Mouse (Mus musculus) brain, adult 2 months (tissue): ENCODE measurements around the gene Lyrm7.
"Not testable (repeated sequence)": the region's sequence is repeated elsewhere in the genome, so short reads cannot be mapped to it uniquely, and the experiment has no call there.

Experiments
- DNase-seq: peaks from one replicate; pipeline ENCODE4 v3.0.0; 2011; ENCODE audit warnings: low read depth, low spot score

Gene Lyrm7

DNA sequence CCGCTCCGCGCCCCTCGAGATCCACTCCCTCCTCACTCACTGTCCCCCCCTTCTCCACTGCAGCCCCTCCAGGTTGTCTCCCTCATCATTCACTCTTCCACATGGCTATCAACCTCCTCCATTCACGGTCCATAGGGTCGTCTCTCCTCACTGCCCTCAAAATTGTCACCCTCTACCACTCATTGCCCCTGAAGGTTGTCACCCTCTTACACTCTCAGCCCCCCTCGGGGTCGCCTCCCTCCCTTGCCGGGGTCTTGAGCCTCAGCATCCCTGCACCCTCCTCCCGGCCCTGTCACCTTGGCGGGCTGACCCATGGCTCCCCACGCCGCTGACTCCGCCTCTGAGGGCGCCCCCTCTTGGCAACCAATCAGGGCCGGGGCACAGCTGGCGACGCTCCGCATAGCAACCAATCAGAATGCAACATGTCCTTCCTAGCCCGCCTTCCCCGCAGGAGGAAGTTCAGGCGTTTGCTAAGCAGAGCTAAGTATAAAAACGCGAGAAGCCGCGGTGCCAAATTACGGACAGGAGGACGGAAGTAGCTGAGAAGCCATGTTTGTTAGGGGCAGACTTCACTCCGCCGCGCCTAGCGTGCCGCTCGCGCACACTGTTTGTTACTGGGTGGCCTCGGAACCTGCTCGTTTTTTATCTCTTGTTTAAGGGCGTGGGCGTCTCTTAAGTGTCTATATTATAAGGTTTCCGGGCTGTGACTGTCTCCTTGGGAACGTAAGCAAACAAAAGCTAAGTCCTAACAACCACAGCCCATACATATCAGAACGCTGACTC is at the start of gene Lyrm7:
Gene Lyrm7, minus strand, starts transcription at position 661 of the 783 bp plus-strand sequence.
- peak; percentile 100 for DNase-seq

DNA sequence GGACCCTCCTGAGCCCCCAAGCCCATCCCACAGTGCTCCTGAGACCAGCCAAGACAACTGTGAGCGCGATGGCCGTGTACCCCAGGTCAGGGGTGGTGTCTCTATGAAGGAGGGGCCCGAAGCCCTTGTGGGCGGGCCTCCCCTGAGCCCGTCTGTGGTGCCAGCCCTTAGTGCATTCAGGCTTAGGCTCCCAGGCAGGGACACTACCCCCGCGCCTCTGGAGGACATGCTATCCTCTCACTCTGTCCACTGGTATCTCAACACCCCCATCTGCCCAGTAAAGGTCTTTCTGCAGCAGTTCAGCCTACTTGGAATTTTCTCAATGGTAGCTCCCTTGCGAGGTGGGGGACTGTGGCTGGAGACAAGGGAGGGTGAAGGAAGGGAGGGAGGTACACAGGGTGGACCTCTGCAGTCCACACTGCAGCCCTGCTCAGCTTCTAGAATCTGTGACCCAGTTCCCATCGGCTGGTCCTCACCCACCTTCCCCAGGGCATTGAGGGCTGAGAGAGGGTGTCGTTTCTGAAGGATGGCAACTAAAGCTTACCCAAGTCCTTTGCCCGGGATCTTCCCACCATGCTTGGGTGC is 49.5 kb upstream of the Lyrm7 start:
- no peak for DNase-seq

DNA sequence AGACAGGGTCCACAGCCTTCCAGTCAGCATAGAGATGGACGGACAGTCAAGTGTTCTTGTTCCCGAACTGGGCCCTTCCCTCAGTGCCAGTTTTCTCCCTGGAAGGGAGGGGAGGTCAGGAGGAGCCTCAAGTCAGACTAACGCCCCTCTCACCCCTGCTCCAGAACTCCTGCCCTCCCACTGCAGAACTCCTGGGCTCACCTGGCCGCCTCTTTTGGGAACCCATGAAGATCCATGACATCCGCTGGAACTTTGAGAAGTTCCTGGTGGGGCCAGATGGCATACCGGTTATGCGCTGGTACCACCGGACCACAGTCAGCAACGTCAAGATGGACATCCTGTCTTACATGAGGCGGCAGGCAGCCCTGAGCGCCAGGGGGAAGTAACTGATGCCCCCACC is 48.6 kb upstream of the Lyrm7 start:
- DNase-seq, result no peak

DNA sequence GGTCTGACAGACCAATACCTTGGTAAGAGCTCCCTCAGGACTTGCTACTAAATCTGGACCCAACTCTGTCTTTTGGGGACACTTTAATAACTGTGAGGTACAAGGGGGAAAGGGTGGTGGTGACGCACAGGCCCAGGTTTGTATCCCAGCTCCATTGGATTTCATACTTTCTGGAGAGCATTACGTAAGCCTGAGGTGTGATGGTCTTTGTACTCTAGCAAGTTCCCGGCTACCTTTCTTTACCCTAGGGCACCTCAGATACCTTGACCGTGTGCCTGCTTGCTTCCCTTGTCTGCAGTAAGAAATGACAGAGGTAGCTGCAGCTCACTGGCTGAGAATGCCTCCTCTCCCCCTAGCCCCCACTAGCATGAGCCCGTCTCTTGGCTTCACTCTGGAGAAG is 46.5 kb upstream of the Lyrm7 start:
- DNase-seq, result no peak

DNA sequence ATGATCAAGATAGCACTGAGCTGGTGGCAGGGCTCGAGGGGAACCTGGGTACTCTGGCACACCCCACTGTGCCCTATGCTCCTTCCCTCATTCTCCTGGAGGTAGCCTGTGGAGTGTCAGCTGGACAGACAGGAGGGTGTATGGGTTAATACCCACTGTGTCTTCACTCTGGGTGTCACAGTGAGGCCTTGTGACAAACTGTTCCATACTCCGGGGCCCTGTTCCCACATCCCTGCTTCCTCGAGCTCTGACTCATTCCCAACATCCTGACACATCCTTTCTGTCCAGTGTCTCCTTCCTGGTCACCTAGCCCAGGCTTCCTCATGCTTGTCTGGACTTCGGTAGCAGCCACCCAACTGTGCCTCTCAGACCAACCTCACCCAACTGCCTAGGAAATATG is 45.8 kb upstream of the Lyrm7 start:
- no peak for DNase-seq

DNA sequence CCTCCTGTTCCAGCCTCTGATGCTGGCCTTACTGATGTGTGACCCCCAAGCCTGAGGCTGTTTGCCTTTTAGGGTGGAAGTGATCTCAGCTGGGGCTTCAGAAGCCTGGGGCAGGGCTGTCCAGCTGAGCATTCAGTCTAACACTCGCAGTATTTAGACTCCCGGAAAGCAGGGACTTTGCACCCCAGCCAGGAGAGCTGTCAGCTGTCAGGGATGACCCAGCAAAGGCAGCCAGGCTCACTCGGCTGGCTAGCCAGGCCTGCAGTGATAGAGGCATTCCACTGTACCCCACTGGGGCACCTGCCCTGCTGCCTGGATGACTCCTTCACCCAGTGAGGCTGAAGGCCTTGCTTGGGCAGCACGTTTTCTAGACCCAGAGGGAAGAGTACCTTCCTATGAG is 45.2 kb upstream of the Lyrm7 start:
- DNase-seq, result no peak

DNA sequence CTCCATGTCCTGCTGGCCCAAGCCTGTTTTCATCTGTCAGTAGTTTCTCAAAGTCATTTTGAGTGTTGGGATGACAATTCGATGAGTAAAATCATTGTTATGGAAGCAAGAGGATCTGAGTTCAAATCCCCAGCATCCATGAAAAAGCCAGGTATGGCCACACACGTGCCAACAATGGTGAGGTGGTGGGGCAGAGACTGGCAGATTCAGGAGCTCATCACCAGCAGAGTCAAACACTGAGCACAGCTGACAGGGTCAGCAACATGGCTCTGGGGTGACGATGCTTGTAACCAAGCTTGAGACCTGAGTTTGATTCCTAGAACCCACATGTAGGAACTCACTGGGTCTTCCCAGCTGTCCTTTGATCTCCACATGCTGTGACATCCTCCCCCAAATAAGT is 44.4 kb upstream of the Lyrm7 start:
- no peak for DNase-seq

DNA sequence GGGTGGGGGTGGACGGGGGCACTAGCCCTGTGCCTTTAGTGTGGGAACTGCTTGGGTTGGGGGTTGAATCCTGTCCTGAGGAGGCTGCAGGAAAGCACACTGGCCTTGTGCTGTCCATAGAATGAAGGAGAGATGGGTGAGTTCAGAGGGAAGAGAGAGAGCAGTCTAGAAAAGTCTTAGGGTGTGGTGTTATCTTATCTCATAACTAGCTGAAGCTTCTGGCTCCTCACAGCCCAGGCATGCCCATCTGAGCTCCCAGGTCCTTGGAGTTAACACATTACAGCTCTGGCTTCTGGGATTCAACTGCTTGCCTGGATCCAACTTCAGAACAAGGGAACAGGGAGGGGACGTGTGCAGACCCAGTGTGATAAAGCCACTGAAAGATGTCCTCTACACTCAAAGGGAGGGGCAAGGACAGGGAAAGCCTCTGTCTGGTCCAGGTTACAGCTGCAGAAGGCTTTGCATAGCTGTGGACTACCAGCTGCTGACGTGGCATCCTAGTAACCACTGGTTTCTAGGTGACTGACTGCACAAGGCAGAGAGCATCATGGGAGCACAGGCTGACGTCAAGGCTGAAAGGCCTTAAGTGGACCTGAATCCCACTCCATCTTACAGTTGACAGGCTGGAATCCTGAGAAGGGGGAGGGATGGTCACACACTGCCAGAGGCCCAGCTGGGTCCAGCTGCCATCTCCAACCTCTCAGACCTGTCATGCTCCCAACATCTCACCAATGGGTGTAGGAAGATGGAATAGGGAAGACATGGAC is 43.4 kb upstream of the Lyrm7 start:
- DNase-seq, result peak; percentile 69

DNA sequence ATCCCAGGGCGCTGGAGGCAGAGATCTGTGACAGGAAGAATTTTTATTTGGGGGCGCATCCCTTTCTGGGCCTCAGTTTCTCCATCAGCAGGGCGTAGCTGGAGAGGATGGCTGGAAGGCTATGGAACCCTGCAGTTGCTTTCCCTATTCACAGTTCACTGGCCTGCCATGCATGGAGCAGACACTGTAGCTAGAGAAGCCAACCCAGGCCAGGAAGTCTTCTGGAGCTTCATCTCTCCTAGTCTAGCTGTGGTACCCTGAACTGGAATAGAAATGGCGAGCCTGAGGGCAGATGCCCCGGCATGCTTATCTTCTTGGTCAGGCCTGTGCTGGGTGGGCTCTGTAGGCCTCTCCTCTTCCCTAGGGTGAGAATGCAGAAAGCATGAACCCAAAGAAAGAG is 42.6 kb upstream of the Lyrm7 start:
- no peak for DNase-seq

DNA sequence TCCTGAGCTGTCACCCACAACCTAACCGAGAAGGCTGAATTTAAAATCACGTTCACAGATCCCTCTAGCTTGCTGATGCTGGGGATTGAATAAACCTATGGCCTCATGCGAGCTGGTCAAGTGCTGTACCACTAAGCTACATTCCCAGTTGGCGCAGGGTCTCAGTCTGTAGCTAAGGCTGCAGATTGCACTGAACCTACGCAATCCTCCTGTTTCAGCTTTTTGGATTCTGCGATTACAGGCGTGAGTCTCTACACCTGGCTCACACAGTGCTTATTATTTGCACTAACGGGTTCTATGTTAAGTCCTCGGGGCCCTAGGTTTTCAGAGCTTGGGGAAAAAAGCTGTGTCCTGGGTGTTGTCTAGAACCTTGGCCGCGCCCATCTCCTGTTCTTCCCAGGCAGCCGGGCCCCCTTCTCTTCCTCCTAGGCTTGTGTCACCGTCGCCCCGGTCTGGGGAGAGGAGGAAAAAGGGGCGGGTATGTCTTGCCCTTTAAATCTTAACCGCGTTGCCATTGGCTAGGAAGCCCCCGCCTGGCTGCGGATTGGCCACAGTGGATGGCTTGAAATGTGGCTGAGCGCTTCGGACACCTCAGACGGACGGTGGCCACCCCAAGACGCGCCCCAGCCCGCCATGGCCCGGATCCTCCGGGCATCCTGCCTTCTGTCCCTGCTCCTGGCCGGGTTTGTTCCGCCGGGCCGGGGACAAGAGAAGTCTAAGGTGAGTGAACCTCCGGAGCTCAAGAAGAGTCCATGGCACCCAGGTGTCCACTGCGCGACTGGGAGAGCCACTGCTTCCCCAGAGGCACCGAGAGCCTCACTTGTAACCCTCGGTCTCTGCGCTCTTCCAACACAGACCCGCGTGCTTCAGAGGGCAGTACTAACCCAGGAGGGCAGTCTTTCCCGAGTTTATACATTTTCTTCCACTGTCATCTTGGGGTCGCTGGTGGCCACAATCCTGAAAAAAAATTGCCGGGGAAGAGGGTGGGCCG is 41.9 kb upstream of the Lyrm7 start, which contains the start of gene Gpx3:
Gene Gpx3, plus strand, starts transcription at position 121 of the 991 bp plus-strand sequence.
- peak; percentile 81 for DNase-seq

DNA sequence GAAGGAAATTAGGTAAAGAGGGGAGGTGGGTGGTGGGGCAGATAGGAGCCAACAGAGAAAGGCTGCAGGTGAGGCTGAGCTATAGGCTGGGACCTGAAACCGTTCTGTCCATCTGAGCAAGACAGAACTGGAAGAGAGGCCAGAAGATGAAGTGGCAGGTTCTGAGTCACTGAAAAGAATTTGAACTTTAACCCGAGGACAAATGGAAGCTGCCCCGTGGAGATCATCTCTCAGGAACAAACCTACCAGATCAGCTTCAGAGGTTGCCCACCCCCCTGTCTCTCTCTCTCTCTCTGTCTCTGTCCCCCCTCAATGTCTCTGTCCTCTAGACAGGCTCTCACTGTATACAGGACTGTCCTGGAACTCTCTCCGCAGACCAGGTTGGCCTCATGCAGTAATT is 38.9 kb upstream of the Lyrm7 start:
- DNase-seq, result no peak

DNA sequence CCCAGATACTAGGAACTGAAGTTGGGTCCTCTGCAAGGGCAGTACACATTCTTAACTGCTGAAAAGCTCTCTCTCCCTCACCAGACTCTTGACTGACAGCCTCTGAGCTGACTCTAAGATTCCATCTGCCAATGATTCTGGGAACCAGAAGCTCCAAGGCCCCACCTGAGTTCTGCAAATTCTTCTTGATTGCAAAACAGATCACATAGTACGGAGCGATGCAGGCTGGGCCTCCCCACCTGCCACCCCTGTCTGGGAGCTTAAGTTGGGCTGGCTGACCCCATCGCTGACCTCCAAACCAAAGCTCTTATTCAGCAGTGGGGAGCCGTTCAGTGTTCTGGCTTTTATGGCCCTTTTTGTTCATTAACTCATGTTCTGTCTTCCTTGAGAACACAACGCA is 36.8 kb upstream of the Lyrm7 start:
- DNase-seq, result no peak

DNA sequence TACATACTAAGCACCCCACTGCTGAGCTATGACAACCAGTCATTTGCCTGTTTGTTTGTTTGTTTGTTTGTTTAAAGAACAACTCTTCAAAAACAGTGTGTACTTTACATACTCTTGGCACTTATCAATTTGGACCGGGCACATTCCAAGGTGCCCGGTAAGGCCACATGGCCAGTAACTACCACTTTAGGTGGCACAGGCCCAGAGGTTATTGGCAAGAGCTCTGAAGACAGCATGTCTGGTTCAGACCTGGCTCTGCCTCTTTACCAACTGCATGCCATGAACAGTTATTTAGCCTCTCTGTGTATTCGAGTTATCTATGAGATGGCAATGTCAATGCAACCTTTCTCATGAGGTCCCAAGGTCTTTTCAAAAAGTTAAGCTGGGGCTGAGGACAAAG is 35.9 kb upstream of the Lyrm7 start:
- DNase-seq, result not testable (repeated sequence)

DNA sequence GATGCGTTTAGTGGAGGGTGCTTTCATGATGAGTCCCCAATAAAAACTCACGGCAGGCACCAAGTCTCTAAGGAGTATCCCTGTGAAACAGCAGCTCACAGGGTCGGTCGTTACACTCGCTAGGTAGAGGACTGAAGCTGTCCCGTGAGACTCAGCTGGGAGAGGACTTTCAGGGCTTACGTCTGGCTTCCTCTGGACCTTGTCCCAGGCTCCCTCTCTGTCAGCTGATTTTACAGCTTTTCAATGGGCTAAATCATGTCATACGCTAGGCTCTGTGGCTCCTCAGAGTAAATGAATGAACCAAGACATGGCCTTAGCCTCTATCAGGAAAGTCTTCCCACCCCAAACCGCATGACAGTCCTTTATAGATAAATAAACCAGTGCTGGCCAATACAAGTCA is 33.9 kb upstream of the Lyrm7 start:
- DNase-seq, result no peak

DNA sequence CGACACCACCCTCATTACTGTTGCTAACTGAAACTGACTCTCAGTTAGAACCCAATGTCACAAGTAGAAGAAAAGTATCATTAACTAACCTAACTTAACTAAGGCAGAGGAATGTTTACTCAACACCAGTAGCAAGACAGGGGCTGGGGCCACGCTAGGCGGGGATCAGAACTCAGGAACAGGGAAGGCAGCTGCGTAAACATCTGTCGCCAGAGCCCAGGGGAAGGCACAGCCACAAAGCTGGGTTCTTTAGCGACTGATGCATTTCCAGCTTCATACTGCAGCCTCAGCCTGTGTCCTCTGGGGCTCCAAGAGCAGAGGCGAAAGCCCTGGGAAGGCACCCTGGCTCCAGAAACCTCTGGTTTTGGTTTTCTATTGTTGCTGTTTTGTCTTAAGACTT is 31.4 kb upstream of the Lyrm7 start:
- no peak for DNase-seq

DNA sequence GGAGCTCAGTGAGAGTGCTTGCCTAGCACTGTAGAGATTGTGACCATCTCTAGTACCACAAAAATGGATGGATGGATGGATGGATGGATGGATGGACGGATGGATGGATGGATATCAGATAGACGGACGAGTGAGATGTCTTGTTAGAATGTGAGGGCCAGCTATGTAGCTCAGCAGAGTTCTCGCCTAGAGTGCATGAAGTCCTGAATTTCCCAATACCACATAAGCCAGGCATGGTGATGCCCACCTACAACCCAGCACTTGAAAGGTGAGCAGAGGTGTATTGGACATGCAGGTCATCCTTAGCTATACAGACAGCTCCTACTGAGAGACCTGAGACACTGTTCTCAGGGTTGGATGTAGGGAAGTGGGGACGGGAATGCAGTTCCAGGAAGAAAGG is 30.6 kb upstream of the Lyrm7 start:
- DNase-seq, result no peak

DNA sequence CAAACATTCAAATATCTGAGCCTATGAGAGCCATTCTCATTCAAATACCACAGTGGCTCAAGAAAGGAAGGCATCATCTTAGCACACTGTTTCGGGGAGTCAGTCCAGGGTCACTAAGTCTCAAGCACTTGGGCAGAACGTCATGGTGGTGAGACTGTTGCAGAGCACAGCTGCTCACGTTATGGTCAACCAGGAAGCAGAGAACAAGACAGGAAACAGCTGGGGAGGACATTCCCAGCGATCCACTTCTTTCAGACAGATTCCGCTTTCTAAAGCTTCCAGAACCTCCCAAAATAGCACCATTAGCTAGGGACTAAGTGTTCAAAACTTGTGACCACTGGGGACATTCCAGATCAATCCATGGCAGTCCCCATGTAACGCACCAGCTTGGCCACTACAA is 27.2 kb upstream of the Lyrm7 start:
- no peak for DNase-seq

DNA sequence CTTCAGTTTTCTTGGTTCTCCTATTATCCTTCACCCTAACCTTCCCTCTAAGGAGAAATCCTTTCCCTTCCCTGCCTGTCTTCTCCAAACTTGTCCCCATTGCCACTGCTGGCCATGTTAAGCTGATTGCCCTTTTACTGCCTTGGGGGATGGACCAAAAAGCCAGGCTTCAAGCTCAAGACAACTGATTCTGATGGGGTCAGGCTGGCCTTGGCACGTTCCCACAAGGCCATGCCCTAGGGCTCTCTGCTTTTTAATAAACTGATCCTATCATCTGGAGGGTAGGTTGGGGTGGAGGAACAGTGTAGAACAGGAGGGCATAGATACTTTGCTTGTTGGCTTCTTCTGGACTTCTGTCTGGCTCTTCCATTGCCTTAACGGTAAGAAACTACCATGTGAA is 24.7 kb upstream of the Lyrm7 start:
- DNase-seq, result no peak

DNA sequence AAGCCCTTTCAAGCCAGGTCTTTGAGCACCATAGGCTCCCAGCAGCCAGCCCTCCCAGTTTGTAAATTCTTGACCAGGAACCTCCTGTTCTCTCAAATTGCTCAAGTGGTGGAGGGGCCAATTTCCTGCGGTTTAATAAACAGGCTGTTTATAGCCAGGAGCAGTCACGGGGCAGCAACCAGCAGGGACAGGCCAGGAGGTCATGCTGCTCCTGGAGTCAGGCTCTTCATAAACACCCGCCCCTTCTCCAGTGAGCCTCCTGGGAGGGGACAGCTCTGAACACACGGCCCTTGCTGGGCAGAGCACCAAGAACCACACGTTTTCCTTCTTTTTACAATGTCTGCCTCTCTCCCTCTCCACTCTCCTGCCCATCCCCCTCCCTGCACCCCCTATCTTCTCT is 24.2 kb upstream of the Lyrm7 start:
- DNase-seq, result no peak

DNA sequence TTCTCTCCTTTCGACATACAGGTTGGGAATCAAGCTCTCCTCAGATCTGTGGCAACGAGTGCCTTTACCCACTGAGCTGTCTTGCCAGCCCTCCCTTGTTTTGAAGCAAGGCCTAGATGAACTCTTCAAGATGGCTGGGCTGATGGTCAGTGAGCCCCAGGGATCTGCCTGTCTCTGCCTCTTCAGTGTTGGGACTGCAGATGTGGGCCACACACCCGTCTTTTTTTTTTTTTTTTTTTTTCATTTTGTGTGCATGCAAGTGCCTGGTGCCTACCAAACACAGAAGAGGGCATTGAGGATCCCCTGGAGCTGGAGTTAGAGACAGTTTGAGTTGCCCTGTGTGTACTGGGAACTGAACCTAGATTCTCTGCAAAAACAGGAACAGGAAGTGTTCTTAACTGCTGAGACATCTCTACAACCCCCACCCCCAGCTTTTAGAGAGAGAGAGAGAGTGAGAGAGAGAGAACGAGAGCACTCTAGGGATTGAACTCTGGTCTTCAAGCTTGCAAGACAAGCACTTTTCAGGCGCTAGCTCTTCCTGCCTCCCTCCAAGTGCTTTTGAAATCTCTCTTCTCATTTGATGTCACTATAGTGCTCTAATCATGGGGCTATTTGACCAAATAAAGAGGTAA is 23.6 kb upstream of the Lyrm7 start:
- no peak for DNase-seq

DNA sequence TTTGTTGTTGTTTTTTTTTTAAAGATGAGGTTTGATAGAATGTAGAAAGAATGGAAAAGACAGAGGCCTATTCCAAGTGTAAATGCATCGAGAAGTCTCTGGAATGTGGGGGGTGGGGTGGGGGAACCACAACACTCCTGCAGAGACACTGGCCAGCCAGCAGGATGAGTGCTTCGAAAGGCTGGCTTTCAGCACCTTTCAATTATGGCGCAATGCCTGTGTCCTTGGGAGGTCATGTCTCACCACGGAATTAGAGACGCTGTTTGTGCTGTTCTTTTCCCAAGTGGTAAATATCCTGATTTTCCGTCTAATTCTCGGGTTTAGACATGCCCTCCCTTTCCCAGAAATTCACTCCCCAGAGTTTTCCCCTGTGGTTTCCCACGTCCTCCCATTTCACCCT is 22.0 kb upstream of the Lyrm7 start:
- DNase-seq, result no peak
